Mouse (Mus musculus): Measurements from ENCODE around the gene Pkig.

DNA sequence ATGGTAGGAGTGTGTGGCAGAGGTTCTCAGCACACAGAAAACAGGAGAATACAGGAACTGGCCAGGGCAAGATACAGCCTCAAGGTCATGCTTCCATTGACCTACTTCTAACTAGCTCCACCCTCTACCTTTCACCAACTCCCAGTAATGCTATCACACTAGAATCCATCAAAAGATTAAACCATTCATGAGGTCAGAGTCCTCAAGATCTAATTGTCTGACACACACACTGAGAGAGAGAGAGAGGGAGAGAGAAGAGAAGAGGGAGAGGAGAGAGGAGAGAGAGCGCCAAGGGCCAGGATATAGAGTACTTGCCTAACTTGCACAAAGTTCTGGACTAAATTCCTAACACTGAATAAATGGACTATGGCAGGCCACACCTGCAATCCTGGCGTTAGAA, 24.2 kb downstream of the Pkig start:
- TF ChIP-seq ZC3H11A (IDR thresholded peaks at IDR 0.05; ENCODE audit: borderline replicate concordance, low read depth, low read length) (no peak), HCFC1 (IDR thresholded peaks at IDR 0.05; ENCODE audit: borderline replicate concordance, insufficient read depth, low read length) (no peak), CHD2 (IDR thresholded peaks at IDR 0.05; ENCODE audit: low read depth, low read length) (no peak), ZNF384 (IDR thresholded peaks at IDR 0.05; ENCODE audit: low read depth, low read length) (no peak)
